Mouse (Mus musculus) heart, postnatal 0 days (tissue): ENCODE results near the gene Lrrc4.

Experiments
- CTCF ChIP-seq: IDR thresholded peaks from 2 replicates; pipeline ENCODE4 v1.5.1; 2016; ENCODE audit warnings: antibody characterized with exemption, control low read depth, low read depth
- EP300 ChIP-seq: IDR thresholded peaks from 2 replicates; pipeline ENCODE4 v1.6.1; 2016; ENCODE audit warnings: antibody characterized with exemption, low read depth

DNA sequence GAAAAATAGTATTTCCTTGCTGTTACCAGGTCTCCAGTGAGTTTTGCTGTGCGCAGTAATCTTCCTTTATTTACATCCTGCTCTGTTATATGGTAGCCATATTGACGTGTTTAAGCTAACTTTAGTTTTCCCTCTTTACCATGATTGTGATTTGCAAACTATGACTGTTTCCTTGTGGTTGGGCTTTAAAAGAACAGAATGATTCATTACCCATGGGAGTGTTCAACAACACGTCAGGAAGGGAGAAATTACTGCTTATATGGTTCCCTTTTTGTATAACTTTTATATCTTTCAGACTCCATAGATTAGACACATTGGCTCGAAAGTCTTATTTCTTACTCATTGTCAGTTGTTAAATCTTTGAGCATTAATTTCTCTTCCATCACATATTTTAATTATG lies 218.1 kb downstream of the Lrrc4 start:
- no peak for TF ChIP-seq CTCF
- no peak for TF ChIP-seq EP300
